Mouse (Mus musculus) liver (tissue): ENCODE results near the gene Plekhd1.
A peak's percentile ranks its signal among the peaks of the same experiment; 100 is the strongest.

Experiments
- DNase-seq: peaks from one replicate; pipeline ENCODE4 v3.0.0-alpha.2; 2020; ENCODE audit warnings: mixed read lengths

The Plekhd1 gene

GRCm38 (mm10) chr12:80701332-80701731 lies 8.9 kb downstream of the Plekhd1 start:
- DNase-seq: no peak

- no peak for DNase-seq
Observed at GRCm38 (mm10) chr12:80706208-80706914, 14.0 kb downstream of the Plekhd1 start.

DNA sequence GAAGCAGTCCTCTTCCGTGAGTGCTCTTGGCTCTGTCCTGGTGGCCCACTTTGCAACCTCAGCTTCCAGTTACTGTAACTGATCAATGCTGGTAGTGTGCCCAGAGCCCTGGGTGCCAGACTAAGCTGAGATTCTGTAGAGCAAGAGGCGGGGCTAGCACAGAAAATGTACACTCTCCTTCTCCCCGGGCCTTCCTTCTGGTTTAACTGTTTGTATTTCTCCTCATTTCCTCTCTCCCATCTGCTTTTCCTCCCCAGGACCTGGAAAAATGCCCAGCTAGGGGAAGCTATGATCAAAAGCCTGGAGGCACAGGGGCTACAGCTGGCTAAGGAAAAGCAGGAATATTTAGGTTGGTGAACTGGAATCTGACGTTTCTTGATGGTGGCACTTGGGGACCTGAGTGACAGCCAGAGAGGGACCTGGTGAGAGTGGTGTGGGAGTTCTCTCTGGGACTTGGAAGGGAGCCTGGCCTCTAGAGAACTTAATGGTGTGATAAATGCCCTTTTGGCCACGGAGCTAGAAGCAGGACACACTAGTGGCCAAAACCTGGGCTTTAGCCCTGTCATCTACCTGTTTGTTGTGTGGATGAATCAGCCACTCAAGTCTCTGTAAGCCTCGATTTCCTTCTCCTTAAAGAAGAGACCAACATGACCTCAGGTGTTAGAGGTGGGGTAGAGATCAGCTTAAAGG lies 14.7 kb downstream of the Plekhd1 start:
- DNase-seq: no peak

DNA sequence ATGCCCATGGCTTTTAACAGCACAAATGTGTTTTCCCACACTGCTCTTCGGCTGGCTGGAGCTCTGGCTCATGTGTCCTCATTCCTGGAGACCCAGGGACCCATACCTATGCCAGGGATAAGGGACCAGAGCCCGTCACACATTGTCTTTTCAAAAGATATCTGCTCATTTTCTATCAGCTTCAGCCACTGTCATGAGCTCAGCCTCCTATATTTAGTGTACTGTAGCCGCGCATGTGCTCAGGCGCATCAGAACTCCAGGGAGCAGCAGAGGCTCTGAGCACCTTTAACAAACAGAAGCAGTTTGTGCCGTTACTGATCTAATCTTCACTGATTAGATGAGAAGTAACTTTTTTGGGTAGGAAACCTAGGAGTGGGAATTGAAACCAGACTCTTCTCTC lies 23.5 kb downstream of the Plekhd1 start:
- no peak for DNase-seq

- DNase-seq: no peak
Observed at GRCm38 (mm10) chr12:80719141-80719540, 26.8 kb downstream of the Plekhd1 start.

DNA sequence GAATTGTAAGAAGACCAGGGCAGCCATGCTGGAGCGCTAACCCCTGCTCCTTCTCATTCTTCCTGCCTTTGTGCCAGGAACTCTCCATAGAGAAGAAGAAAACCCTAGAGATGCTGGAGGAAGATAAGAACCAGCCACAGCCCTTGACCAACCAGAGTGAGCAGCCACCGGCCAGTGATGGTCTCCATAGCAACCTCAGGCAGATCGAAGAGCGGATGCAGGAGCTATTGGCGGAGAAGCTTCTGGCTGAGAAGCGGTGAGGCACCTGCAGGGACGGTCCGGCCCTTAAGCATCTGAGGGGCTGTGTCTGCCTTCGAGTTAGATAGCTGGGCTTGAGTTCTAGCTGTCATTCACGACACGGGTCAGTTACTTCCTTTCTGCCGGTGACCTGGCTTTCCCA lies 28.1 kb downstream of the Plekhd1 start:
- DNase-seq: no peak

GRCm38 (mm10) chr12:80721458-80721857 lies 29.1 kb downstream of the Plekhd1 start:
- no peak for DNase-seq

GRCm38 (mm10) chr12:80724853-80725559 lies 32.6 kb downstream of the Plekhd1 start:
- peak; percentile 86 for DNase-seq

GRCm38 (mm10) chr12:80728207-80728606 lies 35.8 kb downstream of the Plekhd1 start:
- no peak for DNase-seq

- DNase-seq: no peak
Observed at GRCm38 (mm10) chr12:80728814-80729213, 36.4 kb downstream of the Plekhd1 start.

GRCm38 (mm10) chr12:80729758-80730530 lies 37.6 kb downstream of the Plekhd1 start:
- no peak for DNase-seq

- peak; percentile 57 for DNase-seq
Observed at GRCm38 (mm10) chr12:80730567-80730966, 38.2 kb downstream of the Plekhd1 start.

DNA sequence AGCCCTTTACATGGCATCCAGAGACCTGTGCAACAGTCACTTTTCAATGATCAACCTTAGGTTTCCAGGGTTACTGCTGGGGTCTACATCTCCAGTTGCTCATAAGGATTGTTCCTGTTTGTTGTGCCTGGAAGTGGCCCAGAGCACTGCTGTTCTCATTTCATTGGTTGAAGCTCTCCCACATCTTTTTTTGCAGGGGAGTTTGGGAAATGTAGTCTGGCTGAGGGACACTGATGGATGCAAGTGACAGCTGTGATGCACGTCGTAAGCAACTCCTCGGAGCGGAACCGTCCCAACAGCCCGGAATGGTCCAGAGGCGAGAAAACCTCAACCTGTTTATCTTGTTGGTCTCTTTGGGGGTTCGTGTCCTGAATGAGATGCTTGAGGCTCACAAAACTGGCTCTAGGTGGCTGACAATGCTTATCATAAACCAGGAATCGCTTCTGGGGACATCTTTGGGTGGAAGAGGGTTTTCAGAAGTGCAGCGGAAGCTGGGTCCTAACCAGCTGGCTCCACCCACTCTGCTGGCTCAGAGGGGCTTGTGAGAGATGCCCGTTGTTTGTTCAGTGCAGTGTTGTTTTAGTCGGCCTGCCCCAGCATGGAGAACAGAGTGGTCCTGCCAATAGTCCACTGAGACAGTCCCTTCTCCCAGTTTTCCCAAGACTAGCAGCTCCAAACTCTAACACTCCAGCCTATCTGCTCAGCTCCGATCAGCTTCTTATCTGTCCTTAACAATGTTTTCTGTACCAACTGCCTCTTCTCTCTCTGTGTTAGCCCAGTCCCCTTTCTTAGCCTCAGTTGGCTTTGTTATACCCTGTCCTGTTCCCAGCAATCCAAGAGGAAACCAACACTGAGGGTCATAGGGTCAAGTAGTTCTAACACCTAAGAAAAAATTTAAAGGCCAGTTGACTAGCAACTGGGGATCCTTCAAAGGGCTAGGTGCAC lies 42.4 kb downstream of the Plekhd1 start:
- DNase-seq: no peak

DNA sequence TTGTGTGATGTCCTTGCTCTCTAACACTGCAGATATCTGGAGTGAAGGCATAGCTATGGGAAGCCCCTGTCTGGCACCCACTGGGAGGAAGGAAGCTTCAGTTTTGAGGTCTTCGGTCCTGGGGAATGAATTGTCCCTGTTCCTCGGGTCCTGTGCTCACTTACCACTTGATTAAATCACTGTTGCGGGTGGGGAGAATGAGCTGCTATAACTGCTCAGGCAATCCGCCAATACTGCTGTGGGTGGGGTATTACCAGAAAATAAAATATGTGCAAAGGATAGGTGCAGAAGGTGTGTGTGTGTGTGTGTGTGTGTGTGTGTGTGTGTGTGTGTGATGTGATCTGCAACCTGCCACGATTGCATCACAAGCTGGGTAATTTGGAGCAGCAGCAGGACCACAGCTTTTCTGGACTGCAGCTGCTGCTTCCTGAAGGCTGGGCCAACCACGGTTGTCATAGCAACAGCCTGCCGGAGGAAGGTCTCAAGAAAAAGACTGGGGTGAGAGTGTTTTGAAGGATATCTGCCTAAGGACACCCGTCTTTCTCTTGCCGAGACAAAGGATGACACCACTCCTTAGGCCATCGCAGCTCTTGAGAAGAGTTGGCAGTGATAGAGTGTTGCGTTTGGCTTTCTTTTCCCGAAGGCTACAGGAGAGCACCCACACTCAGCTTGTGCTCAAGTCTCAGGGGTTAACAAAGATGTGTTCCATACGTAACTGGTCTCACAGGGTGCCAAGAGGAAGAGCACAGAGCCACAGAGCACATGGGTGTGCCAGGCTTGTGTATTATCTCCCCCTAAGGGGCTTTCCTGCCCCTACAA lies 44.3 kb downstream of the Plekhd1 start:
- peak; percentile 21 for DNase-seq

- no peak for DNase-seq
Observed at GRCm38 (mm10) chr12:80737283-80737600, 44.9 kb downstream of the Plekhd1 start.

DNA sequence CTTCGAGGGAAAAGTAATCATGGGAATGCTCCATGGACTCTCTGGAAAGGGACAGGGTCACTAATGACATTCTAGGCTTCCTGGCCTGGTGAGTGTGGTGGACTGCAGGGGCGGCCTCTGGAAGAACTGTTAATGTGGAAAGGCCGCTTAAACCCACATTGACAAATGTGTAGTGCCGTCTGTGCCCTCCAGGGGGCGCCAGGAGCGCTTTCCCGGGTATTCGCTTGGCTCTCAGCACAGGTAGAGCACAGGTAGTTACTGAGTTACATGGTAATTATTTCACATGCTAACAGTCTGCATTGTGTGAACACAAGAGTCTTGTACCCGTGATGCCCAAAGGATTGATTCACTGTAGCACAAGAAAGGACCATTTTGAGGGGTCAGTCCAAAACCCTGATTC lies 47.1 kb downstream of the Plekhd1 start:
- DNase-seq: peak; percentile 41

DNA sequence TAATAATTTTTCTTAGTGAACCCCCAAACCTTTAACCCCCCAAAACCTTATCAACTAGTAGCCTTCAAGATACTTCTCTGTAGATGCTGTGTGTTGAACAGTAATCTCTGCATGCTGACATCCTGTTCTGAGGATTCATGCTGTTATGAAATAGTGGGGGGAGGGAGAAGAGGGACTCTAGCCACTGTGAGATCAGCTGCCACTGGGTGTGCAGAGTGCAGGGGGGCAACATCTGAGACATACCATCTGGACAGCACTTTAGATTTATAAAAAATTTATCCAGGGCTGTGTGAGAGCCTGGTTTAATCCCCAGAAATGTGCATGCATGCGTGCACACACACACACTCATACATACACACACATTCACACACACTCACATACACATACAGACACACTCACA lies 52.2 kb downstream of the Plekhd1 start:
- DNase-seq: no peak

GRCm38 (mm10) chr12:80746031-80746813 lies 53.8 kb downstream of the Plekhd1 start:
- no peak for DNase-seq

DNA sequence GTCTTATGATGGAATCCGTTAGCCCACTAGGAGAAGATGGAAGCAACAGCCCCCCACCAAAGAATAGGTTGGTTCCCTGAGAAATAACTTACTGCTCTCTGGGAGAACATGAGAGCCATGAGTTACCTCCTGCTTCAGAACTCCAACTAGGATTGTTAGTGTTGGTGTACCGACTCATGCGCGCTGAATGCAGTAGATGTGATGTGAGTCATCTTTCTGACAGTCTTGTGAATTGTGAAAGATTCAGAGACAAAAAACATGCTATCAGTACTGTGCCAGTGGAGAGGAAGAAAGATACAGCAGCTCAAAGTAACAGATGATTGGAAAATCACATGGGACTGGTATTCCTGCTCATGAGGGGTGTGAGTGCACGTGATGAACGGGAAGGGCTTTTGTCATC lies 59.2 kb downstream of the Plekhd1 start:
- DNase-seq: no peak
